Mouse (Mus musculus): ENCODE data around the gene Zfp423. TPM values are rescaled to one million over a fixed set of nuclear protein-coding genes. Genes with fewer than 3 reads are reported as not detected.

Gene Zfp423
- polyA plus RNA-seq, 1 experiment: not detected

- no peak for TF ChIP-seq GATA1 (IDR thresholded peaks at IDR 0.05; ENCODE audit: low read length)
Observed at GRCm38 (mm10) chr8:87702051-87702521, 257.3 kb downstream of the Zfp423 start.

GRCm38 (mm10) chr8:87701583-87701982 is 257.8 kb downstream of the Zfp423 start:
- no peak for TF ChIP-seq GATA1 (IDR thresholded peaks at IDR 0.05; ENCODE audit: low read length)

GRCm38 (mm10) chr8:87700321-87700720 is 259.1 kb downstream of the Zfp423 start:
- no peak for TF ChIP-seq GATA1 (IDR thresholded peaks at IDR 0.05; ENCODE audit: low read length)

GRCm38 (mm10) chr8:87697127-87697526 is 262.3 kb downstream of the Zfp423 start:
- TF ChIP-seq GATA1 (IDR thresholded peaks at IDR 0.05; ENCODE audit: low read length): no peak

GRCm38 (mm10) chr8:87693741-87694140 is 265.7 kb downstream of the Zfp423 start:
- TF ChIP-seq GATA1 (IDR thresholded peaks at IDR 0.05; ENCODE audit: low read length): no peak

GRCm38 (mm10) chr8:87690100-87691095 is 269.0 kb downstream of the Zfp423 start:
- TF ChIP-seq GATA1 (IDR thresholded peaks at IDR 0.05; ENCODE audit: low read length): no peak

- TF ChIP-seq GATA1 (IDR thresholded peaks at IDR 0.05; ENCODE audit: low read length): no peak
Observed at GRCm38 (mm10) chr8:87689192-87689591, 270.2 kb downstream of the Zfp423 start.

- TF ChIP-seq GATA1 (IDR thresholded peaks at IDR 0.05; ENCODE audit: low read length): no peak
Observed at GRCm38 (mm10) chr8:87688348-87688747, 271.0 kb downstream of the Zfp423 start.

- no peak for TF ChIP-seq GATA1 (IDR thresholded peaks at IDR 0.05; ENCODE audit: low read length)
Observed at GRCm38 (mm10) chr8:87686986-87687698, 272.3 kb downstream of the Zfp423 start.

- no peak for TF ChIP-seq GATA1 (IDR thresholded peaks at IDR 0.05; ENCODE audit: low read length)
Observed at GRCm38 (mm10) chr8:87686026-87686425, 273.4 kb downstream of the Zfp423 start.

GRCm38 (mm10) chr8:87685392-87685791 is 274.0 kb downstream of the Zfp423 start:
- TF ChIP-seq GATA1 (IDR thresholded peaks at IDR 0.05; ENCODE audit: low read length): no peak

- no peak for TF ChIP-seq GATA1 (IDR thresholded peaks at IDR 0.05; ENCODE audit: low read length)
Observed at GRCm38 (mm10) chr8:87682066-87682465, 277.3 kb downstream of the Zfp423 start.

GRCm38 (mm10) chr8:87680034-87680433 is 279.4 kb downstream of the Zfp423 start:
- TF ChIP-seq GATA1 (IDR thresholded peaks at IDR 0.05; ENCODE audit: low read length): no peak

- TF ChIP-seq GATA1 (IDR thresholded peaks at IDR 0.05; ENCODE audit: low read length): no peak
Observed at GRCm38 (mm10) chr8:87679431-87680003, 279.9 kb downstream of the Zfp423 start.

- no peak for TF ChIP-seq GATA1 (IDR thresholded peaks at IDR 0.05; ENCODE audit: low read length)
Observed at GRCm38 (mm10) chr8:87675411-87675810, 284.0 kb downstream of the Zfp423 start.

- no peak for TF ChIP-seq GATA1 (IDR thresholded peaks at IDR 0.05; ENCODE audit: low read length)
Observed at GRCm38 (mm10) chr8:87674157-87674556, 285.2 kb downstream of the Zfp423 start.
